Mouse (Mus musculus): ENCODE results near the gene Cdc37l1.

DNA sequence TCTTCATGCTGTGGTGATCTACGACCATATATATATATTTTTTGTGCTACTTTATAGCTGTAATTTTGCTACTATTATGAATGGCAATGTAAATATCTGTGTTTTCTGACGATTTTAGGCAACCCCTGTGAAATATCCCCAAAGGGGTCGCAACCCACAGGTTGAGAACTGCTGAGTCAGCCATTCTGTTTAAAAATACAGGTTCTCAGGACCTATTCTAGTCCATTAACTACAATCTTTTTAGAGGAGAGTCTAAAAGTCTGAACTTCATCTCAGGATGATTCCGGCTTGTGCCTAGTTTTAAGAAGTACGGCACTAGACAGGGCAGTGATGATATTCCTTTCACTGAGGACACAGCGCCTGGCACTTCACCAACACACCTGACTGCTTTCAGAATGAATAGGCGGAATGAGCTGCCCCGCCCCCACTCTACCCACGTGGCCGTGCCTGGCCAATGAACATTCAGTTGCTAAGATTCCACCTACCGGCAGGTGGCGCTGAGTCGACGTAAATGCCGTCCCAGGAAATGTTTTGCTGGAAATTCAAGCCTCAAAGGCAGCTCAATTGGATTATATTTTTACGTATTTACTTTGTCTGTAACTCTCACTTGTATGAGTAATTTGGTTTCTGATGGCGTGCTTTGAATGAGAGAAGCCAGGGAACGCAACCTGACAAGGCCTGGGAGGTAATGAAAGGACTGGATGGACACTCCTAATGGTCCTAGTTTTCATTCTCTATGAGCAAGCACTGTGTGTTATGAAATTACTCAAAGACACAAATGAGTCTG lies 73.6 kb downstream of the Cdc37l1 start:
- no peak for TF ChIP-seq POLR2A (IDR thresholded peaks at IDR 0.05; ENCODE audit: borderline replicate concordance, extremely low read depth, insufficient read depth, insufficient read length, poor library complexity, severe bottlenecking)
- TF ChIP-seq CTCF (IDR thresholded peaks at IDR 0.05; ENCODE audit: borderline replicate concordance, extremely low read depth, insufficient read depth, insufficient read length), result peak; percentile 94

Data from brain, embryonic 14.5 days (tissue).